Mouse (Mus musculus) lung, adult 2 months (tissue): ENCODE measurements around the gene Art4.

Source experiments
- CTCF ChIP-seq: fragments of 200-500 bp; IDR thresholded peaks from 2 replicates; pipeline ENCODE4 v1.5.1; 2011; ENCODE audit warnings: mild to moderate bottlenecking, low read length, control low read depth; ENCODE audit not compliant: insufficient read depth
- POLR2A ChIP-seq: fragments of 200-500 bp; IDR thresholded peaks from 2 replicates; pipeline ENCODE4 v1.6.1; 2011; ENCODE audit warnings: low read depth, mild to moderate bottlenecking, control low read depth, low read length, borderline replicate concordance; ENCODE audit errors: extremely low read depth

GRCm38 (mm10) chr6:136815381-136815780, 42.2 kb downstream of the Art4 start:
- TF ChIP-seq POLR2A (no peak), CTCF (no peak)
